Mouse (Mus musculus): ENCODE measurements around the gene Proser3.
A peak's percentile ranks its signal among the peaks of the same experiment; 100 is the strongest.

Gene Proser3

DNA sequence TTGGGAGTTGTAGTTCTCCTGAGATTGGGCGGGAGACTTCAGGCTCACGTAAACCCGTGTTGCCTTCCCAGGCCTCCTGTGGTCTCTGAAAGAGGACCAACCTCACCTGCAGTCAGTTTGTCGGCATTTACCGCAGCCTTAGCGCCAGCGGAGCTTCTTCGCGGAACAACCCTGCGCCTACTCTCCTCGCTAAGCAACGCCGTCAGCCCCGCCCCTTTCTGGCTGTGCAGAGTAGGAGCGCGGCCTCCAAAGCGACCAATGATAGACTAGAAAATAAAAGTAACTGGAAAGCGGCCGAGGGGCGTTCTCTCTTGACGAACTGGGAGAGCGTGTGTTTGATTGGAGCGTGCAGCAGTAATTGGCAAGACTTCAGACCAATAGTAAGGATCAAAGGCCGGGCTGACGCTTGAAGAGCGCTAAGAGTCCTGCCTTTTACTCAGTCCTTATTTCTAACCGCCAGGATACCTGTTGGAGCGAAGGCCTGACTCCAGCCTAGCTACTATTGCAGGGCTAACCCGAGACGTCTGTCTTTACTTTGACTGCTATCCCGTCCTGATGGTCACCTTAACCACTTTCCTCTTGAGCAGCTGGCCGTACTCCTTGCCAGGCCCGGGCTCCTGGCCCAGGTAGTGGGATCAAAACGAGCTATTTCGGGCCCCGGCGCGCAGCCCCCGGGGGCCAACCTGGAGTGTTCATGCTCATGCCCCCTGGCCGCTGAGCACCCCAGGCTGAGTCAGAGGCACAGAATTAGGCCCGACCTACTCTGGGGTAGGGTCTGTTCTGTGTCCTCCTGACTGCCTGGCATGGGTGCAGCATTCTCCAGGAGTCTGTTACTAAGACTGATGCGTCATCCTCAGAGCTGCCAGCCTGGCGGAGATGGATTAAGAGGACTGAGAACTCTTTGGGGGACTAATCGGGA lies at the start of gene Proser3, which contains the start of gene Hspb6:
Gene Proser3 (minus strand): TSS at position 198 of the 919 bp plus-strand sequence.
Gene Hspb6 (plus strand): TSS at position 77 of the 919 bp plus-strand sequence.
- DNase-seq (ENCODE audit: low read depth in 1 of 2, low spot score in 2 of 2): peak; percentile 85 to 88

DNA sequence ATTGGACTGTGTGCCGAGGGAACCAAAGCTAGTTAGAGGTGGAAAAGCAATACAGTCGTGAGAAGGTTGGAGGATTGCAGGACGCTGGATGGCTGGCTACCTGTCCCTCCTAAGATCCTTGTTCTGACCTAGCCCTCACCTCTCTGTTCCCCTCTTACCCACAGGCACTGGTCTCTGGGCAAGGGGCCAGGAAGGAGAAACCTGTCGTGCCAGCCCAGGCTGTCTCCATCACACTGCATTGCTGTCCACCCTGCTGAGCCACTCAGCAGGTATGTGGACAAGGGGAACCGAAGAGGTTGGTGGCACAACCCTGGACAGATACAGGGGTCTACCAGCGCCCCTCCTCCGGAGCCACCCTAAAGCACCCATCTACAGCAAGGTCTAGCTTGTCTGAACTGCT lies 48.6 kb upstream of the Proser3 start:
- DNase-seq (ENCODE audit: low read depth in 1 of 2, low spot score in 2 of 2): no peak

DNA sequence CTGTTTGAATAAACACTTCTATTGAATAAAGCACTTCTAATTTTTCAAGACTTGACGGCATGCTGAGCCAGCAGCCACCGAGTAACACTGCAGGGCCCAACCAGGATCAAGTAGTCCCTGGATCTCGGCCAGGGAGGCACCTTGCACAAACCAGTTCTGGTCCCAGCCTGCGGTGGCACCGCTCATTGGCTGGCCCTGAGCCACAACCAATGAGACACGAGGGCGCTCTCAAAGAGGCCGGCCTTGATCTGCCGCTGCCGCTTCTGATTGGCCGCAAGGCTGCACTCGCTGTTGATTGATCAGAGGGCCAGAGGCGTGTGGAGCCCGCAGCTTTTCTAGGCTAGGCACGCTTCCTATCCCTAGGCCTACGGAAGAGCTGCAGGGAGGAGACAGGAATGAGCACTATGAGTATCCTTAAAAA lies 47.8 kb upstream of the Proser3 start:
- peak; percentile 21 to 26 for DNase-seq (ENCODE audit: low read depth in 1 of 2, low spot score in 2 of 2)

DNA sequence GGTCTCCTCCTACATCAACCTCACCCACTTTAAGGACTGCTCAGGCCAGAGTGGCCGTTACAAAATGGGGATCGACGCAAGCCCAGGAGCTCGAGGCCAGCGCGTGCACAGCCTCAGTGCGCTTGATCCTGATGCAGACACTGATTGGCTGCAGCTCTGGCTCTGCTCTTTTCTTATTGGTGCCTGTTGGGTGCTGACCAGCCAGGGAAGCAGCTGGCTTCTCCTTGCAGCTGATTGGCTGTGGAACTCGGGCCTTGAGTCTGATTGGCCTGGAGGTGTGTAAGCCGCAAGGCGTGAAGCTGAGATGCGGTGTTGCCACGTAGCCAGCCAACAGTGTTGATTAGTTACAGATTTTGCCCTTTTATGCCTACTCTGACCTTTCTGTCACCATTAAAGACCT lies 46.7 kb upstream of the Proser3 start, which contains the start of gene Zbtb32:
Gene Zbtb32 (minus strand): TSS at position 124 of the 400 bp plus-strand sequence.
- DNase-seq (ENCODE audit: low read depth in 1 of 2, low spot score in 2 of 2): no peak

DNA sequence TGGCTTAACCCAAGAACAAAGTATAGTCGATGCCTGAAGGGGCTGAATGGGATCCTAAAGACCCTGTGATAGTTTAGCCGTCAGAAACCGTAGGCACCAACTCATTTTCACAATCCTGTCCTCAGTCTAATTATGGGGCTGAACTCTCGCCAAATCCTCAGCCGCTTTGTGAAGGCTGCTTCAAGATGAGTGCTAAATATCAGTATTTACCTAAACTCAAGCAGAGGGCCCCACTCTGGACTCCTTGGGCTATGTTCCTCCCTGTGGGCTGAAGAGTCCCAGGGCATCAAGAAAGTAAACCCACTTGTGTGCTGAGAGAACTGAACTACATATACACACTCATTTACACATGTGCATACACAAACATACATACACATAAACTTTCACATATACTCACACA lies 44.7 kb upstream of the Proser3 start:
- DNase-seq (ENCODE audit: low read depth in 1 of 2, low spot score in 2 of 2): no peak

DNA sequence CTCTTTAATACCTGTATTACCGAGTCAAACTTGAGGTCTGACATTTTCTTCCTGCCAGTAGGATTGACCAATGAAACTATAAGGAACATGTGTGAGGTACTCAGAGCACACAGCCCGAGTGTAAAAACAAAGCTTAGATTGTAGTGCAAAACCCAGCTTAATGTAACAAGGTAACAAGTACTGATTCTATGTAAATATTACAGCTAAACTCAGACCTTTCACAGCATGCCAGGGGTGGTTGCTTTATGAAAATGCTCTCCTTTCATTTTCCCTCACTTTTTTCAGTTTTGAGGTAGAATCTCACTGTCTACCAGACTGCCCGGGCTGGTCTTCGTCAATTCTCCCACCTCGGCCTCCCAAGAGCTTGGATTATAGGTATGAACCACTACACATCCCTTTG lies 44.0 kb upstream of the Proser3 start:
- DNase-seq (ENCODE audit: low read depth in 1 of 2, low spot score in 2 of 2): no peak

DNA sequence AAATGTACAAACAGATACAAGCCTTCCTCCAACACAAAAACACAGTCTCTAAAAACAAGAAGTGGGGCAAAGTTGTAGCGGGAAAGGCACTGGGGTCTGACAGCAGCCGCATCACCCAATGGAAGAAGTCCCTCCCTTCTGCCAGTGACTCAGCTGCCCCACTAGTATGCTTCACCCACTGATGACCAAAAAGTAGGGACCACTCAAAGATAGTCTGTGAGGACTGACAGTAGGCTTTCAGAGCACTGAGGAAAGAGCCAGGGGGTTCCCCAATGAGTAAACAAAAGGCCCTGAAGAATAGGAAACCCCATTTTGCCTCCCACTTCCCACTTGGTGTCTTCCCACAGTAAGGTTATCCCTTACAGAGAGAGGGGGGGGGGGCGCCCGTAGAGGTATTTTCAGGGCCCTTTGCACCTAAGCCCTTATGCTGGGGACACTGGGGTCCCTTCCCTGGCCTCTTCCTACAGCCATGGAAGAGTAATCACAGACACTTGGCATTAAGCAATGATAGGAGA lies 42.5 kb upstream of the Proser3 start:
- no peak for DNase-seq (ENCODE audit: low read depth in 1 of 2, low spot score in 2 of 2)

DNA sequence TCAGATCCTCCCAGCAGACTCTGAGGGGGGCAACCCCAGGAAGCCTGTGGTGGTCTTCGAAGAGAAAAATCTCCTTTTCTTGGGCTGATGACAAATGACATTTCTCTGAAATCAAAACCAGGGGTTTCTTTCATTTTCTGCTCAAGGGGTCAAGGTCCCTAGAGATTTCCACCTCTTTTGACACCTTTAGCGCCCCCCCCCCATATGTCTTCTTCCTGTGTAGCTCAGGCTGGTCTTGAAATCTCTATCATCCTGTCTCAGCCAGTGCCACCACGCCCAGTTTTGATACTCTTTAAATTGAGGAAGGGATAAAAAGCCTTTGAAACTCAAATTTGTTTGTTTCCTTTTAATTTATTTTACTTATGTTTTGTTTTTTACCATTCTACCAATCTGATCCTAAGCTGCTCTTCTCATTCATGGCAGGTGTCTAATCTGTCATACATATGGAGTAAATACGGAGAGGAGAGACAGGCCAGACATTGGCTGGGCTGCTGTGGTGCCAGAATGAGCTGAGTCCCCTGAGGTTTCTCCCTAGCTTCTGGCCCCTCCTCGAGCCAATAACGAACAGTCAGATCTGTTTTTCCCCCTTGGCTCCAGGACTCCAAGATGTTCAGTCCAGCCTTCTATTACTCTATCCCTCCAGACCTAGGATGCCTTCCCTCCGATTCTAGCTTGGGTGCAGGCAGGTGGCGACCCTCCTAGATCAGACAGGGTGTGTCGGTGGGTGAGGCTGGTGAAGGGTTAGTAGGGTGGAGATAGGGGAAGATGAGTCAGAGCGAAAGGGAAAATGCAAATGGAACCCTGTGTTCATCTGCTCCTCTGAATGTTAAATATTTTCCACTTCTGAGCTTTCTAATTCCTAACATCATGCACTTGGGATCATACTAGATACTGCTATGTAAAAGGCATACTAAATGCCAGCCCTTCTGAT lies 41.7 kb upstream of the Proser3 start:
- DNase-seq (ENCODE audit: low read depth in 1 of 2, low spot score in 2 of 2): no peak

DNA sequence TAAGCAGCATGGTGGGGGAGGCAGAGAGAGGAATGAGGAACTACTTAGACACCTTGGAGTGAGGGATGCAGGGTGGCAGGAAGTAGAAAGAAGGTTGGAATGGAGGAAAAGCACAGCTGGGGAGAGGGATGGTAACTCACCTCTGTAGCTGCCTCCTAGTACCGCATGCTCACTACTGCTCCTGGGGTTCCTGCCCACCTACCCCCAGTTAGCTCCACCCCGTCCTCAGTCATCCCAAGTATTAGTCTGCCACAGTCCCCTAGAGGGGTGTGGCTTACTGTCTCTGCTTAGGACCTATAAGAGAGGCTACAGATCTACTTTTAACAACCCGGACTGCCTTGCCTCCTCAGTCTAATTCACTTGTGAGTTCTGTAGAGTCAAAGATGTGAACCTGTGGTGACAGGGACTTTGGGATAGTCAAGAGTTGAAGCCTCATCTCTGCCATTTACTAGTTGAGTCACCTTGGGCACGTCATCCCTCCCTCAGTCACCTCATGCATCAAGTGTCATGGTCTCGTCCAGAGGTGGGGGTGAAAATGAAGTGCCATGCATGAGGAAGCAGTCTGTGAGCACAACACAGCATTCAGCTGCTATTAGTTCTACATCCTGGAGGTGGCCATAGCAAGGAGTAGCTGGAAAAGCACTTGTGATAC lies 40.8 kb upstream of the Proser3 start:
- no peak for DNase-seq (ENCODE audit: low read depth in 1 of 2, low spot score in 2 of 2)

DNA sequence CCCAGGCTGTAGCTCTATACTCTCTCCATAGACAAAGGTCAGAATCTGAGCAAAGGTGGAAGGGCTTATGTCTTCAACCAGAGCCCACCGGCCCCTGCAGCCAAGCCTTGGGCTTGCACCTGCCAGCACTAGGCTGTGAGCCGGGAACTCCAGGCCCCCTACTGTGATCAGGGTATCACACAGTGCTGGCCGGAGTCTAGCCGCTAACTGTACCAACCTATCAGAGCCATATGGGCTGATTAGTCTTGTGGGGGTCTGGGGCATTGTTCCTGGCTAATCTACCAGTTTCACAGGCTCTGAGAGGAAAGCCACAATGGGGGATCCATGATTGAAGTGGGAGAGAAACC lies 39.5 kb upstream of the Proser3 start:
- no peak for DNase-seq (ENCODE audit: low read depth in 1 of 2, low spot score in 2 of 2)

DNA sequence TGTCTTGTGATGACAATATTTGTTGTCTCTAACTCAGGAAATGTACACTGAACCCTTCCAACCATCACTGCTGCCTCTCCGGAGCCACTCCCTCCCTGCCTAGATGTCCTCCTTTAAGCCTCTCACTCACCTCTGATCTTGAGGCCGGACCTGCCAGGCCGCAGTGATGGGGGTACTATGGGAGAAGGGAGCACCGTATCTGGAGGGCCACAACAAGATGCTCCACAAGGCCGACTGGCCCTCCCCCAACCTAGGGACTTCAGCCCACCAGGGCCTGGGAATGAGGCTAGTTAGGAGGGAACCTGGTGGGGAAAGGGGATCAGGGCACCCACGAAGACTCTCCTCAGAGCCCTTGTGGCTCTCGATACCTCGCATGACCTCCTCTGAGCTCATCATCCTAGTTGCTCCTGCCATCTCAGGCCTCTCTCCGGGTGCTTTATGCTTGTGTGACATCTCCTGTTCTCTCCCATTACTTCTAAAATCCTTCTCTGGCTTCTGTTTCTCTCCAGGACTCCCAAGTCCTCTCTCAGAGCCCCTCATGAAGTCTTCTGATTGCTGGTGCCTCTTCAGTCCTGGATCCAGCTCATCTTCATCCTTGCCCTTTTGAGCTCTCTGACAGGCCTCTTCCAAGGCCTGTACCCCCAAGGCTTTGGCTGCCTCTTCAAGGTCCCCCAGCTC lies 39.0 kb upstream of the Proser3 start:
- no peak for DNase-seq (ENCODE audit: low read depth in 1 of 2, low spot score in 2 of 2)

DNA sequence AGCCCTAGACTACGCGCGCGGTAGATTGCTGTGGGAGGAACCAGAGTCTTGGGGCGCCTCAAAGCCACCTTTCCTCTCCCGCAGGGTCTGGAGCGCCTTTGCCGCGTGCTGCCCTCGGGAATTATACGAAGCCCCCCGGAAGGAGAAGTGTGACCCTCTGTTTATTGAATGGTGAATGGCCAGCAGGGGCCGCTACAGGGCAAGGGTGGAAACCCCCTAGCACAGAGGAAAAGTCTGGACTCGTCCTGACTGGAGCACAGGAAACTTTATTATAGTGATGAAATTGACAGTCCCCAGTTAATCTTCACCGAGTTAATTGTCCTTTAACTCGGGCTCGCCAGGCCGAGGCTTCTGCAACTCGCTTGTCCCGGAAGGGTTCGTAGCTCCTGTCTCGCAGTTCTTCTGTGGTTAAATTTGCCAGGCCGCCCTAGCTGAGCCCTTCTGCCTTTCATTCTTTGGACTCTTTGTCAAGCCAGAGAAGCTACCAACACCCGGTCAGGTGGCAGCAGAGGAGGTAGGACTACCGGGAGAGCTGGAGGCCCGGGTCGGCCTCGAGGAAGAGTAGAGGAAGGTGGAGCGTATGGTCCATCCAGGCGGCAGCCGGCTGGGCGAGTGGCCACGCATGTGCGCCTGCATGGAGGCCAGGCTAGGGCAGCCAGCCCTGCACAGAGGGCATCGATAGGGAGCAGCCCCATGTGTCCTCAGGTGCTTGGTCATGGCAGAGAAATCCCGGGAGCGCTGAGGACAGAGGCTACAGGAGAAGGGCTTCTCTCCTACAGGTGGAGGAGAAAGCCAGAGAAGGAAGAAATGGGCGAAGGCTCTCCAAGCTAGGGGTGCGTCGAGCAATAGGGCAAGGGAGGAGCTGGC lies 37.6 kb upstream of the Proser3 start:
- DNase-seq (ENCODE audit: low read depth in 1 of 2, low spot score in 2 of 2): peak in 1 of 2 experiments; percentile 55

DNA sequence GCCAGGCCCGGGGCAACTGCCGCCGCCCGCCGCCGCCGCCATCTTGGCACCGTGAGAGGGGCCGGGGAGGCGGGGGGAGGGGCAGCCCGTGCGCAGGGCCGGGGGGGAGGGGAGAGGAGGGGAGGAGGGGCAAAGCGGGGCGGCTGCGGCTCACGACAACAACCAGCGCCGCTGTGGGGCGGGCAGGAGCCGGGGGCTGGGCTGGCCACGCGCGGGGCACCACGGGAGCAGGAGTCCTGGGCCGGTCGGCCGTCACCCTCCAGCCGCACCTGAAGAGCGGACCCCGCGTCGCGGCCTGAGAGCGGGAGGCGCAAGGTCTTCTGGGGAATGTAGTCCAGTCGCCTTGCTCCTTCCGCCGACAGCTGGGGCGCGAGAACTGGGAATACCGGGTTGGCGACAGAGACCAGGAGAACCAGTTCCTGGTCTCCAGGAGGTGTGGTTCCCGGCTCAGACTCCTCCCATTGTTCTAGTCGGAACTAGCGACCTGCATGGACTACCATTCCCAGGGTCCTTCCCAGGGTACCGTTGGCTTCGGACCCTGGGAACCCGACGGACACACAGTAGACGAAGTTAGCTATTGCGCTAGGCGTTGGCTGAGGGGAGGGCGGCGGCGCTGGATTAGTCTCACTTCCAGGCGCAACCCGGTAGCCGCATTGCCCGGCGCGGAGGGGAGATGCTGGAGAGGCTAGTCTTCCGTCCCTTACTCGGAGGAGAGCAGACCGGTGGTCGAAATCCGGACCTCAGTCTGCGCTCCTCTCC lies 36.8 kb upstream of the Proser3 start, which contains the start of gene Kmt2b:
Gene Kmt2b (minus strand): TSS at position 51 of the 759 bp plus-strand sequence.
- peak; percentile 79 to 85 for DNase-seq (ENCODE audit: low read depth in 1 of 2, low spot score in 2 of 2)

DNA sequence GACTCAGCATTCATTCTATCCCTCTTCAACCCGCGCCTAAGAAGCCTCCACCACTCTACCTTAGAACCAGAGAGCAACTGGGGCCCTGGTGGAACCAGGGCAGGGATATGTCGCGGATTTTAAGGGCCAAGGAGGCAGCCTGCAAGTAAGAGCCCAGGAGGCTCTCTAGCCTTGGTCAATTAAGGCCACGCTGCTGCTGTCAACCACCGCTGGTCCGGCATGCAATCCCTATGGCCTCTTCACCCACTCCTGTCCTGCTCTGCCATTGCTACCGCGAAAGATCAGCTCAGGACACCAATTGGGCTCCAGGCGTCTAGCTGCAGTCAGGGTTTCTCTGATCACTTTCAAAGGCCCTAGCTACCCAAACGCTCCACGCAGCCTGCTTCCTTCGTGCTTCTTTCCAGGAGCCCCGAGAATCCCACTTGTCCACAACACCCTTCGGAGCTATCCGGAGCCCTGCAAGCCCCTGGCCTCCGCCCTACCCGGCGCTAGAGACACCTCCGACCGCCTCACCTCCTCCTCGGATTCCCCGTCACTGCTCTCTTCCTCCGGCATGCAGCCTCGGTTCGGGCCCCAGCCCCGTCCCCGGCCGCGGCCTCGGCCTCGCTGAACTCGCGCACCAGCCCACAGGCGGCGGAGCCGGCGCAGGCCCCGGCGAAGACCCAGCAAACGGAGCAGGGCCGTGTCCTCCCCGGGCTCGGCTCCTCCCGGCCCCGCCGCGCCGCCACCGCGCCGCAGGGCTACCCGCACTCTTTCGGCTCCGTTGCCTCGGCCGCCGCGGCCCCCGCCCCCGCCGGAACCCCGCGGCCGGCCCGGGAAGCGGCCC lies 36.0 kb upstream of the Proser3 start:
- peak in 1 of 2 experiments; percentile 34 for DNase-seq (ENCODE audit: low read depth in 1 of 2, low spot score in 2 of 2)

DNA sequence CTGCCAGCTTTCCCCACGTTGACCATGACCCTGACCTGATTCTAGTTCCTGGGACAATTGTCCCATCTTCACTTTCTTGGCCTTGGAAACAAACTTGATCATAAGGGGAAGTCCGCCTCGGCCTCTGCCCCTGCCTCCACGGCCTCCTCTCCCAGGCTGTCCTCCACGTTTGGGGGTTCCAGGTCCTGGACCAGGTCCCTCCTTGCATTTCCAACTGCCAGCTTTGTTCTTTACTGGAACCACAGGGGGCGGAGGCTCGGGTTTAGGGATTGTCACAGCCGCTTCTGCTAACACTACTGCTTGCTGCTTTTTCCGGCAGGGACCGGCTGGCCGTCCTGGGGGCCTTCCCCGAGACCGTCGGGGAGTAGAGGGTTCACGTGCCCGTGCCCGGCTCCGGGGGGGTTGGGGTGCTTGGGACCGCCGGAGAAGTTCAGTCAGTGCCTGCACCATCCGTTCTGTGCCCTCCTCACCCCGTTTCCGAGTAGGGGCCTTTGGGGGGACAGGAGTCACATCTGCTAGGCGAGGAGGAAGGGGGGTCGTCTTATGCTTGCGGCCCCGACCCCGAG lies 34.4 kb upstream of the Proser3 start:
- DNase-seq (ENCODE audit: low read depth in 1 of 2, low spot score in 2 of 2): no peak

DNA sequence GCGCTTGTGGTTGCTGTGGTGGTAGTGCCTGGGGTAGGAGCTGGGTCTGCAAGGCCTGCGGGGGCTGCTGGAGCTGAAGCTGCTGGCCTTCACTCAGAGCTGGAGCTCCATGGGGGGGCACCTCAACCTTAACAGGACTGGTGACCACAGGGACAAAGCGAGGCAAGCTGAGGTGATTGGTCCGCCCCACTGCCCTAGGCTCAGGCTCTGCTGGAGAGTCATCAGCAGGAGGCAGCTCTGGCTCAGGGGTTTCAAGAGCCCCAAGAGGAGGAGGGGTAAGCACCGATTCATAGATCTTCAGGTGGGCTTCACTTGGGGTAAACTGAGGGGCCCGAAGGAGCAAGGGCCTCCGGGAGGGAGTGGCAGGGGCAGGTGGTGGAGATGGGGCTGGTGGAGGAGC lies 33.1 kb upstream of the Proser3 start:
- DNase-seq (ENCODE audit: low read depth in 1 of 2, low spot score in 2 of 2): no peak

DNA sequence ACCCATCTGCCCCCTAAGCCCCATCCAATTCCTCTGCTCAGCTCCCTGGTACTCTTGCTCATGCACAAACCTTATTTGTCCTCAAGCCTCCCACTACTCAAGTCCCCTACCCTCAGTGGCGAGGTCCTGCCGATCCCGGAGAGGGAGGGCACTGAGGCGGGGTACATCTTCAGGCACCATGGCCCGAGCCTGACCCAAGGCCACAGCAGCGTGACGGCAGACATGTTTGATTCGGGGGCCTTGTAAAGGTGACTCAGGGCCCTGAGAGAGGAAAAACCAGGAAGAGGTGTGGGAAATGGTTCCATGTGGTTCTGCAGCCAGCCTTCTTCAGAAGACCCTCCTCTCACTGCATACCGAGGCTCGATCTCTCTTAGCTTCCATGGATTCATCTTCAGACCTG lies 32.2 kb upstream of the Proser3 start:
- no peak for DNase-seq (ENCODE audit: low read depth in 1 of 2, low spot score in 2 of 2)
